Mouse (Mus musculus) megakaryocyte progenitor cell, adult 5-6 weeks (primary cell): ENCODE data around the gene Zyx. TPM values are rescaled to one million over a fixed set of nuclear protein-coding genes. Genes with fewer than 3 reads are reported as not detected.

Experiments
- ATAC-seq: replicated peaks from 2 replicates; pipeline ENCODE4 v1.8.0; 2016; ENCODE audit warnings: mild to moderate bottlenecking, moderate TSS enrichment, inconsistent platforms; ENCODE audit not compliant: poor library complexity
- total RNA-seq, 2 experiments: library from RNA; stranded (forward) in 1 of 2; stranded (reverse) in 1 of 2; fragments of 157-497, 149-512 nt in 1 of 2; fragments of 200-1000 nt in 1 of 2; gene quantifications; 2 replicates each; pipeline versions ENCODE4 v1.2.3 to v1.2.4; 2015 to 2017

Zyx gene
- total RNA-seq, 2 experiments from 2014 or later: 22.2 to 75.9 TPM

DNA sequence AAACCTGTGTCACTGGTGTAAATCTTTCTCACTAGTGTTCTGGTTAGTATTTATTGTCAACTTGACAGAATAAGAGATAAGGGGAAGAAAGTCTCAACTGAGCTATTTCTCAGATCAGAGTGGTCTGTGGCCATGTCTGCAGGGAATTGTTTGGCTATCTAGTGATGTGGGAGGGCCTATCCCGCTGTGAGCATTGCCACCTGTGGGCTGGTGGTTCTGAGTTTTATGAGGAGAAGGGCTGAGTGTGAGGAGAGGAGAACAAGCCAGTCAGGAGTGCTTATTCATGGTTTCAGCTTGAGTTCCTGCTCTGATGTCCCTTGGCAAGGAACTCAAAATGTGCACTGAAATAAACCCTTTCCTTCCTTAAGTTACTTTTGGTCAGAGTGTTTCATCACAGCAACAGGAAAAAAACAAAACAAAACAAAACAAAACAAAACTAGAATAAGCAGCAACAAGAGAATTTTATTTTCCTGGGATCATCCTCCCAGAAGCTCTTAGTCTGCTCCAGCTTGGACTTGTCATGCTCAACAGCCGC lies 42.4 kb downstream of the Zyx start:
- 0 out of 2 replicates have a peak, but pooled peaks have one; percentile 7 for ATAC-seq

- peak; percentile 88 for ATAC-seq
Observed at GRCm38 (mm10) chr6:42395960-42396809, 46.8 kb downstream of the Zyx start.

DNA sequence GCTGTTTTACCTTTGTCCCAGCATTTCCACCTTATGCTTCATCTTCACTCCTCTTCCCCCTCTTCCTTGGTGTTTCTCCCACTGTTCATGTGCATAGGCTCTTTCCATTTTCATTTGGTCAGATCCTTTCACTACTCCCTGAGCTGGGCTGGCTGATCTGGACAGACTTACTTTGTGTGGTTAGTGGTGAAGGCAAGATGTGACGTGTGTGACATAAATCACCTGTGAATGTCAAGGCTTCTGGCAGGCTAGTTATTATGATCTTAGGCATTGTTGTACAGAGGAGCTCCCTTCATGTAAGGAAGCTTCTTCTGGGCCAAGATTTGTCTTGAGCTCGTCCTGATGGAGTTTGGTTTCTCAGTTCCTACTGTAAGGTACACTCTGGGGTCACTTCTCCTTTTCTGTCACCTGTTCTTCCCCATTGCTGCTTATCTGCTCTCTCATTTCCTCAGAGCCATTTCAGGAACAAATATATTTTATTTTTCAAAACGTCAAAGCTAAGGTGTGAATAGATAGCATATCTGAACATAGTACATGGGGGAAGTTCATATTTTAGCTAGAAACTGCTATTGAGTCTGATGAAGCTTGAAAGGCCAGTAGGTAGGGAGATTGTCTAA lies 47.7 kb downstream of the Zyx start:
- peak; percentile 58 for ATAC-seq

GRCm38 (mm10) chr6:42398285-42398684 lies 48.9 kb downstream of the Zyx start:
- ATAC-seq: peak; percentile 32

DNA sequence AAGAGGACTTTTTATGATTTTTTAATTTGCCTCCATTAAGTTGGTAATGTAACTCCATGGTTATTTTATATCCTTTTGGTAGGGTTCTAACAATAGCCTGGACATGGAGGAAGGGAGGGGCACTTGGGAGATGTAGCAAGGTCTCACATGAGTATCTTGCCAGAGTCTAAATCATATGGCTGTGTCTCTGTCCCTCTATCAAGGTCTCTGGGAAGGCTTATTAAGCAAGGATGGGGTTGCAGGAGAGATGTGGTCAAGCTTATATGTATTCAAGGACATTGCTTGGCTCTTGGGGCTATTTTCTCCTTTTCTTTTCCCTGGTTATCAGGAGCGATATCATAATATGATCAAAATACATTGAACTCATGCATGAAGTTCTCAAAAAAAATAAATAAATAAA lies 49.6 kb downstream of the Zyx start:
- no peak for ATAC-seq

DNA sequence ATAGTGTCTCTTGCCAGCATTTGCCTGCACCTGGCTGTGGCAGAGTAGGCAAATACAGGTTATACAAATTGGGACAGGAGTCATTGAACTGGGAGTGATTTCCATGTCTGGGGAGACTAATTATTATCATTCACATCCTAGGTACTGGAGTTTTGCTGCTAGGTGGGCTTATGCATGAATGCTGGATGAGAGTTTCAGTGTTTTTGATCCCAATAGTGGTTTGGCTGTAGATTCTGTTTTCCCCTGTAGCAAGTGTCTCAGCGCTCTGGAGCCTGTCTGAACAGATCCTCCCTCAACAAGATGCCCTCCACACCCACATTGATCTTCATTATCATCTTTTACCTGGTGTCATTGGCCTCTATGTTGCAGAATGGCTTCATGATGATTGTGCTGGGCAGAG lies 50.5 kb downstream of the Zyx start, which contains the start of gene Tas2r143:
Gene Tas2r143 (plus strand): TSS at position 301 of the 400 bp plus-strand sequence.
- no peak for ATAC-seq

DNA sequence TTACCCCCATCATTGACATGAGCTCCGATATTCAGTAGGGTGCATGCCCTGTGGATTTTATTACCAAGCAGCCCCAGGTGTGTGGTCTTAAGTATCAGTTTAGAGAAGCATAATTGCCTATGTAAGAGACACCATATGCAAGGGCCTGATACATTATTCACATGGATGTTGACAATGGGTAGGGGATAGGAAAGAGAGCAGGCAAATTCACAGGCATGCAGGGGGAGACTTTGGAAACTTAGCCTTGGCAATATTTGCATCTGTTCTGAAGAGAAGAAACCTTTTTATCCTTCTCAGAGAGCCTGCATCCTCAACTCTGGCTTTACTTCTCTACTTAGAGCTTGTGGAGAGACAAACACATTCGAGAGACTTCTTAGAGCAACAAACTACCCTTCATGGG lies 55.7 kb downstream of the Zyx start, which contains the start of gene Tas2r135:
Gene Tas2r135 (plus strand): TSS at position 301 of the 400 bp plus-strand sequence.
- ATAC-seq: no peak

Other genes starting within 250 kb of the Zyx start
- not detected in 2 replicates for gene Tas2r139, start 208.7 kb upstream of the Zyx start, total RNA-seq (2015)
- not detected in 2 replicates for gene Tas2r139, start 208.7 kb upstream of the Zyx start, total RNA-seq (2017)
- not detected in 2 replicates for gene Tas2r144, start 134.3 kb upstream of the Zyx start, total RNA-seq (2015)
- not detected in 2 replicates for gene Tas2r144, start 134.3 kb upstream of the Zyx start, total RNA-seq (2017)
- 14.8 and 15.8 TPM in 2 replicates for gene Gstk1, start 103.7 kb upstream of the Zyx start, total RNA-seq (2015)
- 4.0 and 5.3 TPM in 2 replicates for gene Gstk1, start 103.7 kb upstream of the Zyx start, total RNA-seq (2017)
- not detected in 2 replicates for gene Tmem139, start 87.7 kb upstream of the Zyx start, total RNA-seq (2015)
- not detected in 2 replicates for gene Tmem139, start 87.7 kb upstream of the Zyx start, total RNA-seq (2017)
- 68.5 and 72.1 TPM in 2 replicates for gene Casp2, start 84.6 kb upstream of the Zyx start, total RNA-seq (2015)
- gene Casp2, start 84.6 kb upstream of the Zyx start, total RNA-seq (2017): 54.7 and 58.5 TPM in 2 replicates
- gene Clcn1, start 62.9 kb upstream of the Zyx start, total RNA-seq (2015): 0.12 TPM in 1 of 2 replicates, not detected in the other
- gene Clcn1, start 62.9 kb upstream of the Zyx start, total RNA-seq (2017): not detected in 2 replicates
- not detected in 2 replicates for gene Fam131b, start 25.0 kb upstream of the Zyx start, total RNA-seq (2015)
- not detected in 2 replicates for gene Fam131b, start 25.0 kb upstream of the Zyx start, total RNA-seq (2017)
- 0.07 TPM in 1 of 2 replicates, not detected in the other for gene Epha1, start 23.6 kb downstream of the Zyx start, total RNA-seq (2015)
- gene Epha1, start 23.6 kb downstream of the Zyx start, total RNA-seq (2017): not detected in 2 replicates
- gene Tas2r143, start 50.6 kb downstream of the Zyx start, total RNA-seq (2015): not detected in 2 replicates
- gene Tas2r143, start 50.6 kb downstream of the Zyx start, total RNA-seq (2017): 1.1 TPM in 1 of 2 replicates, not detected in the other
- gene Tas2r135, start 55.8 kb downstream of the Zyx start, total RNA-seq (2015): not detected in 2 replicates
- not detected in 2 replicates for gene Tas2r135, start 55.8 kb downstream of the Zyx start, total RNA-seq (2017)
- gene Tas2r126, start 84.9 kb downstream of the Zyx start, total RNA-seq (2015): not detected in 2 replicates
- not detected in 2 replicates for gene Tas2r126, start 84.9 kb downstream of the Zyx start, total RNA-seq (2017)
- not detected in 2 replicates for gene Olfr458, start 115.6 kb downstream of the Zyx start, total RNA-seq (2015)
- gene Olfr458, start 115.6 kb downstream of the Zyx start, total RNA-seq (2017): not detected in 2 replicates
- gene Olfr457, start 126.7 kb downstream of the Zyx start, total RNA-seq (2015): not detected in 2 replicates
- not detected in 2 replicates for gene Olfr457, start 126.7 kb downstream of the Zyx start, total RNA-seq (2017)
- gene Olfr456, start 137.6 kb downstream of the Zyx start, total RNA-seq (2015): not detected in 2 replicates
- gene Olfr456, start 137.6 kb downstream of the Zyx start, total RNA-seq (2017): not detected in 2 replicates
- not detected in 2 replicates for gene Olfr455, start 198.0 kb downstream of the Zyx start, total RNA-seq (2015)
- gene Olfr455, start 198.0 kb downstream of the Zyx start, total RNA-seq (2017): not detected in 2 replicates
- gene Tcaf3, start 248.1 kb downstream of the Zyx start, total RNA-seq (2015): not detected in 2 replicates
- gene Tcaf3, start 248.1 kb downstream of the Zyx start, total RNA-seq (2017): not detected in 2 replicates